ENCODE assay signal across 8 mouse cellular contexts in the genomic region with DNA sequence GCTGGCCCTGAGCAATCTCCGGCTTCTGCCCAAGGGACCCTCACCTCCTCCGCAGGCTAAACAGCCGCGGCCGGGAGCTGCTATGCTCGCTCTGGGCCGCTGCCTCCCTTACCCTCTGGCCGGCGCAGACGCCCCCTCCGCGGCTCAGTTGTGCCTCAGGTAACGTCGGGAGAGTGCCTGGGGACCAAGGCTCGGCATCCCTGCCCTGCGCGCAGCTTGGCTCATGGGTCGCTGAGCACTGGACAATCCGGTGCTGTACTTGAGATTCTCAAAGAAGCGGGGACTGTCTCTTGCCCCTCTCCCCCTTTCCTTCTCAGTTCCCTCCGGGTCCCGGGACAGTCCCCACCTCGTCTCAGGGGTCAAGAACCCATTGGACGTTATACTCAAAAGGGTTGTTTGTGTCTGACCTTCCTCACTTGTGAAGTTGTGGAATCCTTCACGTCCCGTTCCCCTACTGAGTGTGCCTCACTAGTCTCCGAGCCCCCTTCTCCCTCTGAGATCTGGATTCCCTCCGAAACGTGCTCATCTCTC. TPM values are rescaled to one million over a fixed set of nuclear protein-coding genes. Genes with fewer than 3 reads are reported as not detected.
DNase-seq lines count a peak whose midpoint lies in the region; ATAC-seq and TF ChIP-seq lines count a peak whose summit lies in the region.

No protein-coding gene starts in this region.

- no peaks in the 10 kb centered on the region for H3K9me3 ChIP-seq in embryonic facial prominence, embryonic 15.5 days (replicated peaks)
- no peaks in the 10 kb centered on the region for H3K9me3 ChIP-seq in intestine, embryonic 15.5 days
- no peaks in the 10 kb centered on the region for H3K9me3 ChIP-seq in neural tube, embryonic 13.5 days

- no peak for TF ChIP-seq POLR2A in lung, adult 2 months (IDR thresholded peaks at IDR 0.05; ENCODE audit: borderline replicate concordance, extremely low read depth, low read depth, low read length)

- peak overlapping the region; percentile 89 for H3K4me2 ChIP-seq in embryonic facial prominence, embryonic 15.5 days (replicated peaks)
- peak overlapping the region; percentile 88 for H3K4me2 ChIP-seq in intestine, embryonic 15.5 days (replicated peaks)
- peak overlapping the region; percentile 95 for H3K4me2 ChIP-seq in neural tube, embryonic 13.5 days

- peak overlapping the region; percentile 74 for H3K9ac ChIP-seq in embryonic facial prominence, embryonic 15.5 days
- peak overlapping the region; percentile 76 for H3K9ac ChIP-seq in intestine, embryonic 15.5 days
- H3K9ac ChIP-seq in neural tube, embryonic 13.5 days: peak overlapping the region; percentile 87

- H3K36me3 ChIP-seq in embryonic facial prominence, embryonic 15.5 days: no peaks in the 10 kb centered on the region
- H3K36me3 ChIP-seq in intestine, embryonic 15.5 days: no peaks in the 10 kb centered on the region
- no peaks in the 10 kb centered on the region for H3K36me3 ChIP-seq in neural tube, embryonic 13.5 days

- no peak for TF ChIP-seq CTCF in lung, adult 2 months (IDR thresholded peaks at IDR 0.05; ENCODE audit: insufficient read depth, low read length)

- peaks cover 2% of the 10 kb centered on the region; the same call in 1 of the 2 replicates for H3K4me1 ChIP-seq in lung, adult 2 months (ENCODE audit: control insufficient read depth, insufficient read depth, low read length)
- peaks cover 11% of the 10 kb centered on the region for H3K4me1 ChIP-seq in embryonic facial prominence, embryonic 15.5 days
- 0 out of 2 replicates have a peak, but pooled peaks cover 2% of the 10 kb centered on the region for H3K4me1 ChIP-seq in intestine, embryonic 15.5 days (replicated peaks)
- H3K4me1 ChIP-seq in neural tube, embryonic 13.5 days (replicated peaks): peaks cover 20% of the 10 kb centered on the region

- no peak for DNase-seq in lung, adult 2 months
- DNase-seq in lung, postnatal 10 days: no peak
- no peak for DNase-seq in B cell, adult 2 months
- no peak for DNase-seq in layer of hippocampus, postnatal 14 days (ENCODE audit: low spot score in 2 of 2)
- DNase-seq in gastrocnemius, postnatal 10 days: no peak

- peak overlapping the region; percentile 65 for H3K4me3 ChIP-seq in lung, adult 2 months (replicated peaks; ENCODE audit: extremely low read depth, low read depth, low read length)
- peak overlapping the region; percentile 83 for H3K4me3 ChIP-seq in embryonic facial prominence, embryonic 15.5 days (replicated peaks)
- peak overlapping the region; percentile 73 for H3K4me3 ChIP-seq in intestine, embryonic 15.5 days (replicated peaks)
- H3K4me3 ChIP-seq in neural tube, embryonic 13.5 days: peak overlapping the region; percentile 87

- under 1% methylated on average over 29 of the region's 29 CpGs for WGBS in lung, adult 2 months
- WGBS in embryonic facial prominence, embryonic 15.5 days: under 1% methylated on average over 29 of the region's 29 CpGs
- under 1% methylated on average over 29 of the region's 29 CpGs for WGBS in intestine, embryonic 15.5 days
- WGBS in neural tube, embryonic 13.5 days: under 1% methylated on average over 29 of the region's 29 CpGs

- H3K27ac ChIP-seq in embryonic facial prominence, embryonic 15.5 days (replicated peaks): peak overlapping the region; percentile 68
- H3K27ac ChIP-seq in intestine, embryonic 15.5 days: peak overlapping the region; percentile 83
- H3K27ac ChIP-seq in neural tube, embryonic 13.5 days (replicated peaks): peak overlapping the region; percentile 79

- no peak for ATAC-seq in embryonic facial prominence, embryonic 15.5 days (ENCODE audit: insufficient number of reproducible peaks, low FRiP score, low TSS enrichment, low read depth)
- ATAC-seq in intestine, embryonic 15.5 days: no peak; the same call in 1 of the 2 replicates
- ATAC-seq in neural tube, embryonic 13.5 days (ENCODE audit: low read depth): peak; percentile 6; the same call in 1 of the 2 replicates

- no peaks in the 10 kb centered on the region for H3K27me3 ChIP-seq in embryonic facial prominence, embryonic 15.5 days
- H3K27me3 ChIP-seq in intestine, embryonic 15.5 days (replicated peaks): no peaks in the 10 kb centered on the region
- peaks cover 10% of the 10 kb centered on the region; the same call in 1 of the 2 replicates for H3K27me3 ChIP-seq in neural tube, embryonic 13.5 days

RNA-seq across cellular contexts. Expression of a gene that starts 0.4 kb away (rescaled TPM):
- 2.0 and 2.3 TPM in 2 replicates for polyA plus RNA-seq in lung, adult 2 months (2012; rRNA removed)
- polyA plus RNA-seq in embryonic facial prominence, embryonic 15.5 days (2015; fragmentation: Nextera tagmentation; extraction: Ambion mirVana): 7.7 and 8.3 TPM in 2 replicates
- 8.1 and 8.7 TPM in 2 replicates for polyA plus RNA-seq in intestine, embryonic 15.5 days (2015; fragmentation: Nextera tagmentation; extraction: Ambion mirVana)
- polyA plus RNA-seq in neural tube, embryonic 13.5 days (2015; fragmentation: Nextera tagmentation; extraction: Ambion mirVana): 3.0 and 4.0 TPM in 2 replicates
- total RNA-seq in layer of hippocampus, postnatal 14 days (2021): 1 to 10 TPM; 5.2 to 5.4 TPM
- total RNA-seq in gastrocnemius, postnatal 10 days (2021): 1 to 10 TPM; 2.9 to 3.0 TPM

RNA-seq across cellular contexts. Expression of a gene that starts 12.9 kb away (rescaled TPM):
- 23.9 and 27.4 TPM in 2 replicates for polyA plus RNA-seq in lung, adult 2 months (2012; rRNA removed)
- 29.7 and 32.0 TPM in 2 replicates for polyA plus RNA-seq in embryonic facial prominence, embryonic 15.5 days (2015; fragmentation: Nextera tagmentation; extraction: Ambion mirVana)
- polyA plus RNA-seq in intestine, embryonic 15.5 days (2015; fragmentation: Nextera tagmentation; extraction: Ambion mirVana): 25.2 and 26.4 TPM in 2 replicates
- polyA plus RNA-seq in neural tube, embryonic 13.5 days (2015; fragmentation: Nextera tagmentation; extraction: Ambion mirVana): 12.0 TPM in 2 replicates
- total RNA-seq in layer of hippocampus, postnatal 14 days (2021): 1 to 10 TPM; 2.9 to 4.5 TPM
- total RNA-seq in gastrocnemius, postnatal 10 days (2021): 1 to 10 TPM; 5.0 to 7.5 TPM

RNA-seq across cellular contexts. Expression of a gene that starts 13.0 kb away (rescaled TPM):
- polyA plus RNA-seq in lung, adult 2 months (2012; rRNA removed): 6.6 and 8.0 TPM in 2 replicates
- polyA plus RNA-seq in embryonic facial prominence, embryonic 15.5 days (2015; fragmentation: Nextera tagmentation; extraction: Ambion mirVana): 21.8 and 22.8 TPM in 2 replicates
- polyA plus RNA-seq in intestine, embryonic 15.5 days (2015; fragmentation: Nextera tagmentation; extraction: Ambion mirVana): 23.0 and 24.6 TPM in 2 replicates
- 24.7 and 26.3 TPM in 2 replicates for polyA plus RNA-seq in neural tube, embryonic 13.5 days (2015; fragmentation: Nextera tagmentation; extraction: Ambion mirVana)
- total RNA-seq in layer of hippocampus, postnatal 14 days (2021): 10 to 100 TPM; 16.0 to 19.0 TPM
- 10 to 100 TPM; 23.0 to 25.6 TPM for total RNA-seq in gastrocnemius, postnatal 10 days (2021)

RNA-seq across cellular contexts. Expression of a gene that starts 35.8 kb away (rescaled TPM):
- 58.4 and 179 TPM in 2 replicates for polyA plus RNA-seq in lung, adult 2 months (2012; rRNA removed)
- polyA plus RNA-seq in embryonic facial prominence, embryonic 15.5 days (2015; fragmentation: Nextera tagmentation; extraction: Ambion mirVana): 1,053 and 1,174 TPM in 2 replicates
- polyA plus RNA-seq in intestine, embryonic 15.5 days (2015; fragmentation: Nextera tagmentation; extraction: Ambion mirVana): 1,436 and 1,568 TPM in 2 replicates
- 505 and 512 TPM in 2 replicates for polyA plus RNA-seq in neural tube, embryonic 13.5 days (2015; fragmentation: Nextera tagmentation; extraction: Ambion mirVana)
- 100 to 1,000 TPM; 185 to 195 TPM for total RNA-seq in layer of hippocampus, postnatal 14 days (2021)
- total RNA-seq in gastrocnemius, postnatal 10 days (2021): 100 to 1,000 TPM; 241 to 242 TPM
